Mouse (Mus musculus) G1E (cell line): ENCODE data around the gene Polm.

Experiments used
- CTCF ChIP-seq: IDR thresholded peaks from 2 replicates; pipeline ENCODE4 v1.5.1; 2012; ENCODE audit warnings: low read depth, low read length, inconsistent platforms, mixed read lengths
- GATA1 ChIP-seq: IDR thresholded peaks from 2 replicates; pipeline ENCODE4 v1.6.1; 2012; ENCODE audit warnings: borderline replicate concordance, low read length, inconsistent platforms, mixed read lengths
- GATA2 ChIP-seq: IDR thresholded peaks from 2 replicates; pipeline ENCODE4 v1.6.1; 2012; ENCODE audit warnings: low read depth, low read length, inconsistent platforms, borderline replicate concordance
- POLR2AphosphoS5 ChIP-seq: IDR thresholded peaks from 2 replicates; pipeline ENCODE4 v1.6.1; 2012; ENCODE audit warnings: low read depth, low read length, inconsistent platforms; ENCODE audit not compliant: insufficient replicate concordance
- TAL1 ChIP-seq: conservative IDR thresholded peaks from 2 replicates; pipeline ENCODE4 v1.6.1; 2012; ENCODE audit warnings: low read depth, low read length, inconsistent platforms, mixed read lengths

GRCm38 (mm10) chr11:5836126-5836525 is 1.7 kb downstream of the Polm start:
- TF ChIP-seq CTCF, result no peak
- TF ChIP-seq GATA1, result no peak
- TF ChIP-seq TAL1, result no peak
- no peak for TF ChIP-seq POLR2AphosphoS5
- no peak for TF ChIP-seq GATA2
